Mouse (Mus musculus): ENCODE data around the gene Rmdn3. TPM values are rescaled to one million over a fixed set of nuclear protein-coding genes. Genes with fewer than 3 reads are reported as not detected.

Rmdn3 gene
- total RNA-seq (2017): 38.4 and 44.1 TPM in 2 replicates

GRCm38 (mm10) chr2:119156681-119157572, at the start of gene Rmdn3:
TSS of gene Rmdn3 (minus strand) at chr2:119157034.
- peak; percentile 92 for ATAC-seq (replicated peaks; ENCODE audit: low read depth, poor library complexity, severe bottlenecking)

- no peak for ATAC-seq (replicated peaks; ENCODE audit: low read depth, poor library complexity, severe bottlenecking)
Measured at GRCm38 (mm10) chr2:119203871-119204460, 47.1 kb upstream of the Rmdn3 start.

GRCm38 (mm10) chr2:119202914-119203453, 46.1 kb upstream of the Rmdn3 start:
- ATAC-seq (replicated peaks; ENCODE audit: low read depth, poor library complexity, severe bottlenecking): no peak

- ATAC-seq (replicated peaks; ENCODE audit: low read depth, poor library complexity, severe bottlenecking): no peak
Measured at GRCm38 (mm10) chr2:119198934-119199333, 42.1 kb upstream of the Rmdn3 start.

- no peak for ATAC-seq (replicated peaks; ENCODE audit: low read depth, poor library complexity, severe bottlenecking)
Measured at GRCm38 (mm10) chr2:119198049-119198448, 41.2 kb upstream of the Rmdn3 start.

- no peak for ATAC-seq (replicated peaks; ENCODE audit: low read depth, poor library complexity, severe bottlenecking)
Measured at GRCm38 (mm10) chr2:119197493-119197892, 40.7 kb upstream of the Rmdn3 start.

- ATAC-seq (replicated peaks; ENCODE audit: low read depth, poor library complexity, severe bottlenecking): peak; percentile 45
Measured at GRCm38 (mm10) chr2:119196316-119197108, 39.7 kb upstream of the Rmdn3 start.

- ATAC-seq (replicated peaks; ENCODE audit: low read depth, poor library complexity, severe bottlenecking): no peak
Measured at GRCm38 (mm10) chr2:119194140-119194539, 37.3 kb upstream of the Rmdn3 start.

GRCm38 (mm10) chr2:119190969-119191368, 34.1 kb upstream of the Rmdn3 start:
- no peak for ATAC-seq (replicated peaks; ENCODE audit: low read depth, poor library complexity, severe bottlenecking)

- ATAC-seq (replicated peaks; ENCODE audit: low read depth, poor library complexity, severe bottlenecking): peak; percentile 99
Measured at GRCm38 (mm10) chr2:119189029-119189710, 32.3 kb upstream of the Rmdn3 start.

- no peak for ATAC-seq (replicated peaks; ENCODE audit: low read depth, poor library complexity, severe bottlenecking)
Measured at GRCm38 (mm10) chr2:119182914-119183313, 26.1 kb upstream of the Rmdn3 start.

- no peak for ATAC-seq (replicated peaks; ENCODE audit: low read depth, poor library complexity, severe bottlenecking)
Measured at GRCm38 (mm10) chr2:119177384-119177939, 20.6 kb upstream of the Rmdn3 start.

- no peak for ATAC-seq (replicated peaks; ENCODE audit: low read depth, poor library complexity, severe bottlenecking)
Measured at GRCm38 (mm10) chr2:119176761-119177160, 19.9 kb upstream of the Rmdn3 start.

- ATAC-seq (replicated peaks; ENCODE audit: low read depth, poor library complexity, severe bottlenecking): no peak
Measured at GRCm38 (mm10) chr2:119175614-119176013, 18.8 kb upstream of the Rmdn3 start.

GRCm38 (mm10) chr2:119174866-119175265, 18.0 kb upstream of the Rmdn3 start:
- no peak for ATAC-seq (replicated peaks; ENCODE audit: low read depth, poor library complexity, severe bottlenecking)

- ATAC-seq (replicated peaks; ENCODE audit: low read depth, poor library complexity, severe bottlenecking): no peak
Measured at GRCm38 (mm10) chr2:119173991-119174651, 17.3 kb upstream of the Rmdn3 start, which contains the start of gene Gm14137. TSS of gene Gm14137 (plus strand) at chr2:119174509.

- ATAC-seq (replicated peaks; ENCODE audit: low read depth, poor library complexity, severe bottlenecking): peak; percentile 74
Measured at GRCm38 (mm10) chr2:119172862-119173576, 16.2 kb upstream of the Rmdn3 start.

- ATAC-seq (replicated peaks; ENCODE audit: low read depth, poor library complexity, severe bottlenecking): peak; percentile 2; the same call in 1 of the 2 replicates
Measured at GRCm38 (mm10) chr2:119172446-119172845, 15.6 kb upstream of the Rmdn3 start.

Measured in common myeloid progenitor, adult 5-6 weeks (primary cell).